ENCODE assay signal across 7 mouse cellular contexts in genomic region chr6:89553012-89553704, GRCm38 (mm10). TPM values are rescaled to one million over a fixed set of nuclear protein-coding genes. Genes with fewer than 3 reads are reported as not detected.
A peak's percentile ranks its signal among the peaks of the same experiment; 100 is the strongest.
DNase-seq lines count a peak whose midpoint lies in the region; ATAC-seq lines count a peak whose summit lies in the region.

No protein-coding gene starts in this region.

- no peak overlapping the region for H3K27ac ChIP-seq in intestine, embryonic 16.5 days (ENCODE audit: low read length)
- H3K27ac ChIP-seq in midbrain, embryonic 14.5 days (replicated peaks; ENCODE audit: low read depth, low read length) = no peak overlapping the region; the same call in 1 of the 2 replicates

- intact Hi-C loops in left cerebral cortex, postnatal 14 days (cut with DNase I) = loop anchor here (5.0 kb wide), 2 partner anchors 576 to 626 kb away; no protein-coding TSS in a partner anchor

- no peak overlapping the region for H3K9ac ChIP-seq in intestine, embryonic 16.5 days (ENCODE audit: low read depth, low read length)
- no peak overlapping the region for H3K9ac ChIP-seq in midbrain, embryonic 14.5 days (replicated peaks; ENCODE audit: low read length)

- peak; percentile 73 for ATAC-seq in intestine, embryonic 16.5 days
- ATAC-seq in midbrain, embryonic 14.5 days (ENCODE audit: low FRiP score, low TSS enrichment) = peak; percentile 50; the same call in 1 of the 2 replicates

- WGBS in intestine, embryonic 16.5 days = 7% methylated on average over 4 of the region's 4 CpGs
- WGBS in midbrain, embryonic 14.5 days = 8% methylated on average over 4 of the region's 4 CpGs

- H3K4me3 ChIP-seq in intestine, embryonic 16.5 days (ENCODE audit: low read length) = no peak overlapping the region
- H3K4me3 ChIP-seq in midbrain, embryonic 14.5 days (replicated peaks; ENCODE audit: low read depth, low read length) = no peak overlapping the region

- H3K36me3 ChIP-seq in intestine, embryonic 16.5 days (ENCODE audit: control insufficient read depth, insufficient read depth, low read length) = no peaks in the 10 kb centered on the region
- H3K36me3 ChIP-seq in midbrain, embryonic 14.5 days (ENCODE audit: control insufficient read depth, insufficient read depth, low read length) = no peaks in the 10 kb centered on the region

- no peaks in the 10 kb centered on the region for H3K27me3 ChIP-seq in intestine, embryonic 16.5 days (replicated peaks; ENCODE audit: control insufficient read depth, insufficient read depth, low read length)
- no peaks in the 10 kb centered on the region for H3K27me3 ChIP-seq in midbrain, embryonic 14.5 days (ENCODE audit: control insufficient read depth, insufficient read depth, low read length)

- H3K9me3 ChIP-seq in intestine, embryonic 16.5 days (ENCODE audit: control insufficient read depth, low read length) = no peaks in the 10 kb centered on the region
- no peaks in the 10 kb centered on the region for H3K9me3 ChIP-seq in midbrain, embryonic 14.5 days (ENCODE audit: control insufficient read depth, low read length)

- H3K4me1 ChIP-seq in intestine, embryonic 16.5 days (ENCODE audit: control insufficient read depth, insufficient read depth, low read length) = no peaks in the 10 kb centered on the region
- peaks cover 6% of the 10 kb centered on the region; the same call in 1 of the 2 replicates for H3K4me1 ChIP-seq in midbrain, embryonic 14.5 days (ENCODE audit: control insufficient read depth, insufficient read depth, low read length)

- no peak overlapping the region for H3K4me2 ChIP-seq in intestine, embryonic 16.5 days (ENCODE audit: low read depth, low read length)
- no peak overlapping the region for H3K4me2 ChIP-seq in midbrain, embryonic 14.5 days (ENCODE audit: low read length)

- peak; percentile 87 for DNase-seq in adipocyte (ENCODE audit: low spot score)
- DNase-seq in cerebellum, postnatal 4 days (ENCODE audit: low spot score in 2 of 2) = peak; percentile 89 to 90
- peak; percentile 86 for DNase-seq in gastrocnemius, postnatal 10 days
- peak; percentile 83 to 84 for DNase-seq in left cerebral cortex, postnatal 14 days (ENCODE audit: low spot score in 2 of 2)
- peak; percentile 91 for DNase-seq in midbrain, embryonic 14.5 days
- DNase-seq in spleen, postnatal 10 days (ENCODE audit: low spot score in 2 of 2) = peak; percentile 52 to 78

RNA-seq across cellular contexts. Expression of gene Chchd6, which starts 42.3 kb away (rescaled TPM):
- 1 to 10 TPM; 5.3 to 5.7 TPM for total RNA-seq in gastrocnemius, postnatal 10 days (2021)
- polyA plus RNA-seq in intestine, embryonic 16.5 days (2015; fragmentation: Nextera tagmentation; extraction: Ambion mirVana) = 36.8 and 41.3 TPM in 2 replicates
- 10 to 100 TPM; 86.4 to 86.6 TPM for total RNA-seq in left cerebral cortex, postnatal 14 days (2021)
- polyA plus RNA-seq in midbrain, embryonic 14.5 days (2014; fragmentation: Nextera tagmentation; extraction: Ambion mirVana) = 164 and 204 TPM in 2 replicates

Comparison
In these comparisons a context has a peak if more than half of its experiments do, and no peak if none do; other contexts are left out.
1. RNA of gene Chchd6, which starts 42.3 kb away (total RNA-seq): 86.4 to 86.6 TPM in left cerebral cortex, postnatal 14 days; 5.3 to 5.7 TPM in gastrocnemius, postnatal 10 days; every median in the first group is over 10 times any median in the second.
2. Peak in every context shown above with its lines, with median percentiles within 50 percentile points of each other: DNase-seq.